Mouse (Mus musculus): ENCODE measurements around the gene Hist1h2be. TPM values are rescaled to one million over a fixed set of nuclear protein-coding genes. Genes with fewer than 3 reads are reported as not detected.
"Not testable (repeated sequence)": the region's sequence is repeated elsewhere in the genome, so short reads cannot be mapped to it uniquely, and the experiment has no call there.

The Hist1h2be gene
- polyA plus RNA-seq, 1 experiment = 1.8 TPM

DNA sequence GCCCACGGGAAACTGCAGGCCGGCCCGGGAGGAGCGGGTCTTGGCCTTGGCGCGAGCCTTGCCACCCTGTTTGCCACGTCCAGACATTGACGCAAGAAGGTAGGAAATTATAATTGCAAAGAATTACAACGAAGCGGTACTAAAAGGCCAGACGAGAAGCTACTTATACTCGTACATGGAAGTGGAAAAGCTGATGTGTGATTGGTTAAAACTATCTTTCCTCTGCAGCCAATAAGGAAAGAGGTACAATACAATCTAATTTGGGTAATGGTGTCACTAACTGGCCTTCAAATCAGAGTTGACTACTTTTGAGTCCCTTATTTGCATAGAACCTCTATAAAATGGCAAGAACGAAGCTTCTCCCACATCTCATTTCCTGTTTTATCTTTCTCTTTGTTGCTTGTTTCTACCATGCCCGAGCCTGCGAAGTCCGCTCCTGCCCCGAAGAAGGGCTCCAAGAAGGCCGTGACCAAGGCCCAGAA is 49.9 kb downstream of the Hist1h2be start, which contains the start of the genes Hist1h2ae and Hist1h2bg:
TSS of gene Hist1h2ae (minus strand) at position 199 of the 482 bp plus-strand sequence.
TSS of gene Hist1h2bg (plus strand) at position 375 of the 482 bp plus-strand sequence.
- Histone ChIP-seq H3K27ac (ENCODE audit: insufficient read depth, low read depth, low read length) (peak within 1 kb of the TSS; percentile 90), H3K27me3 (ENCODE audit: control insufficient read depth, insufficient read depth, low read length) (no peaks in the 10 kb centered on the region), H3K36me3 (ENCODE audit: control insufficient read depth, insufficient read depth, low read length) (no peaks in the 10 kb centered on the region), H3K4me3 (ENCODE audit: low read depth, low read length) (peak within 1 kb of the TSS; percentile 69), H3K4me1 (ENCODE audit: control insufficient read depth, insufficient read depth, insufficient read length, low read length) (no peaks in the 10 kb centered on the region)
- 0% methylated on average over 18 of the region's 18 CpGs for WGBS
- TF ChIP-seq POLR2A (IDR thresholded peaks at IDR 0.05; ENCODE audit: low read depth, low read length) (no peak; the same call in 1 of the 2 replicates), CTCF (IDR thresholded peaks at IDR 0.05; ENCODE audit: extremely low read depth, insufficient read length, insufficient replicate concordance, low read depth, low read length) (no peak)

DNA sequence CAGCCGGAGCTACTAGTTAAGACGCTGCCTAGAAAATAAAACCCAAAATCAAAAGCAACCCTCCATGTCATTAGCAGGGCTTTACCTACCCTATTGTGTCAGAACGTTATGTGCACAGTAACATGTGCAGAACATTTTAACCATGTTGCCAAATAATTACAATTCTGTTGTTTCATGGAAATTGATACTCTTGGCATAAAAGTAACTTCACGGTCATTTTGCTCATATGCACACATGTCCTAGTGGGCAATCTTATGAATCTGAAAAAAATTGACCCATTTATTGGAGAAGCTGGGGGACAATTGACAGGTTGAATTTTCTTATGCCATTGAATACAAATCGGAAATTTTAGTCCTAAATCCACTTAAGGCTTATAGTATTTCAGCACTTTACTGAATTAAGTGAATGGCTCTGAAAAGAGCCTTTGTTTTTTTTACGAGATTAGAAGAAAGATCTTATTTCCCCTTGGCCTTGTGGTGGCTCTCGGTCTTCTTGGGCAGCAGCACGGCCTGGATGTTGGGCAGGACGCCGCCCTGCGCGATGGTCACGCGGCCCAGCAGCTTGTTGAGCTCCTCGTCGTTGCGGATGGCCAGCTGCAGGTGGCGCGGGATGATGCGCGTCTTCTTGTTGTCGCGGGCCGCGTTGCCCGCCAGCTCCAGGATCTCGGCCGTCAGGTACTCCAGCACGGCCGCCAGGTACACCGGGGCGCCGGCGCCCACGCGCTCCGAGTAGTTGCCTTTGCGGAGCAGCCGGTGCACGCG is 50.5 kb downstream of the Hist1h2be start:
- H3K4me3 ChIP-seq (ENCODE audit: low read depth, low read length) = peak overlapping the region; percentile 69

DNA sequence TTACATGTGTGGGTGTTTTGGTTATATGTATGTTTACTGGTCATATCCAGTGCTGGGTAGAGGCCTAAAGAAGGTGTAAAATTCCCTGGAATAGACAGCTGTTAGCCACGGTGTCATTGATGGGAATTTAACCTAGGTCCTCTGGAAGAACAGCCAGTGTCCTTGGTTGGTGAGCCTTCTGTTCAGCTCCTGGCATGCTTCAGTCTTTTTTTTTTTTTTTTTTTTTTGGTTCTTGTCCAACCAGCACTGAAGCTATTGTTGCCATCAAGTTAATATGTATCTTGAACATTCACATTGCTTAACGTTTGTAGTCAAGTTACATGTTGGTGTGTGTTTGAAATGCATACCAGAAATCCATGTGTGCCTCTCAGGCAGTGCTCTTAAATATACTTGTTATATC is 56.4 kb downstream of the Hist1h2be start:
- Histone ChIP-seq H3K4me3 (ENCODE audit: low read depth, low read length) (no peak overlapping the region), H3K27ac (ENCODE audit: insufficient read depth, low read depth, low read length) (no peak overlapping the region), H3K4me1 (ENCODE audit: control insufficient read depth, insufficient read depth, insufficient read length, low read length) (peaks cover 2% of the 10 kb centered on the region; the same call in 1 of the 2 replicates), H3K36me3 (ENCODE audit: control insufficient read depth, insufficient read depth, low read length) (no peaks in the 10 kb centered on the region), H3K27me3 (ENCODE audit: control insufficient read depth, insufficient read depth, low read length) (no peaks in the 10 kb centered on the region)
- TF ChIP-seq CTCF (IDR thresholded peaks at IDR 0.05; ENCODE audit: extremely low read depth, insufficient read length, insufficient replicate concordance, low read depth, low read length) = no peak
- no peak for TF ChIP-seq POLR2A (IDR thresholded peaks at IDR 0.05; ENCODE audit: low read depth, low read length)
- 69% methylated on average over 2 of the region's 2 CpGs for WGBS

More for the DNA sequence above, 50.5 kb downstream of the Hist1h2be start:
- H3K27ac ChIP-seq (ENCODE audit: insufficient read depth, low read depth, low read length) = peak overlapping the region; percentile 85
- H3K36me3 ChIP-seq (ENCODE audit: control insufficient read depth, insufficient read depth, low read length); H3K4me1 ChIP-seq (ENCODE audit: control insufficient read depth, insufficient read depth, insufficient read length, low read length); H3K27me3 ChIP-seq (ENCODE audit: control insufficient read depth, insufficient read depth, low read length): not testable (repeated sequence)
- WGBS = under 1% methylated on average over 28 of the region's 41 CpGs

DNA sequence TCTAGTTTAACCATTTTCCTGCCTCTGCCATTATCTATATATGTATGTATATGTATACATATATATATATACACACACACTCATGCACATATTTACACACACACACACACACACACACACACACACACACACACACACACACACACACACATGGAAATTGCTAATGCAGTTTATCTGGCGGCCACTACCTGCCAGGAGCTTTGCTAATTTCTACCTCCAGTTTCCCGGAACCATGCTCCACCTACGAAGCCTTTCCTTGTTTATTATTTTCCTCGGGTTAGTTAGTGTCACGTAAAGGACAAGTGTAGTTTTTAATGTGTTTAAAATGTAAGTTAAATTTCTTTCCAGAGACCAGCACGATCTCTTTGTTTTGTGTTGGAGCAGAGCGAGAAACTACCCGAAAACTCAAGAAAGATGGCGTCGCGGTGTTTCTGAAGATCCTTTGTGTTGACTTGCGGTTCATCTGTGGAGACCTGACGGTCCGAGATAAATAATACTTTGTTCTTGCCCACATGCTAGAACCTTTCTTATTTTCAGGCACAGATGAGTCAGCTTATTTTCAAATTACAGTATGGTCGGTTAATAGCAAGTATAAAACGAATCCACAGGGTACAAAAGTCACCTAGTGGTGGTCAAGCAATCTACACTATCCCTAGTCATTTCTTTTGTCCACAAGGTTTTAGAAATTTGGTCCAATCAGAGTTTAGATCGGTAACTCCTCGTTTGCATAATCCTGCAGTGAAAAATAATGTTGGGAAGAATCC is 58.0 kb downstream of the Hist1h2be start:
- Histone ChIP-seq H3K4me3 (ENCODE audit: low read depth, low read length) (peak overlapping the region; percentile 39), H3K27me3 (ENCODE audit: control insufficient read depth, insufficient read depth, low read length) (no peaks in the 10 kb centered on the region), H3K4me1 (ENCODE audit: control insufficient read depth, insufficient read depth, insufficient read length, low read length) (peaks cover 2% of the 10 kb centered on the region; the same call in 1 of the 2 replicates), H3K36me3 (ENCODE audit: control insufficient read depth, insufficient read depth, low read length) (no peaks in the 10 kb centered on the region), H3K27ac (ENCODE audit: insufficient read depth, low read depth, low read length) (peak overlapping the region; percentile 93)
- TF ChIP-seq POLR2A (IDR thresholded peaks at IDR 0.05; ENCODE audit: low read depth, low read length) (no peak), CTCF (IDR thresholded peaks at IDR 0.05; ENCODE audit: extremely low read depth, insufficient read length, insufficient replicate concordance, low read depth, low read length) (no peak)
- under 1% methylated on average over 18 of the region's 18 CpGs for WGBS

DNA sequence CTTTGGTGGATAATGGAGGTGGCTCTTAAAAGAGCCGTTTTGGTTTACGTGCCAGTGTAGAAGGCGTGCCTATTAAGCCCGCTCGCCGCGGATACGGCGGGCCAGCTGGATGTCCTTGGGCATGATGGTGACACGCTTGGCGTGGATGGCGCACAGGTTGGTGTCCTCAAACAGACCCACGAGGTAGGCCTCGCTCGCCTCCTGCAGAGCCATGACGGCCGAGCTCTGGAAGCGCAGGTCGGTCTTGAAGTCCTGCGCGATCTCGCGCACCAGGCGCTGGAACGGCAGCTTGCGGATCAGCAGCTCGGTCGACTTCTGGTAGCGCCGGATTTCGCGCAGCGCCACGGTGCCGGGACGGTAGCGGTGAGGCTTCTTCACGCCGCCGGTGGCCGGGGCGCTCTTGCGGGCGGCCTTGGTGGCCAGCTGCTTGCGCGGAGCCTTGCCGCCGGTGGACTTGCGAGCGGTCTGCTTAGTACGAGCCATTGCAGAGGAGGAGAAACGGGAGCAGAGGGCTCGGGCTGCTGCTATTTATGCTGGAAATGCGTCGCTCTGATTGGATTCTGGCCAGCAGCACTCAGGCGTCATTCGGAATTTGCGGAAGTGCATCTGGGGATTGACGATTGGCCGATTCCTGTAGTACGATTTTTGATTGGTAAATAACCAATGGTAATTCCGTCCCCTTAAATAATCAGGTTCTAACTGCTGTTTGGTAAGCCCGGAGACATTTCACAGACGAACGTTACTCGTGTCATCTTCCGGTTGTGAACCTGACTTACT is 58.9 kb downstream of the Hist1h2be start, which contains the start of gene Hist1h3e:
TSS of gene Hist1h3e (minus strand) at position 487 of the 777 bp plus-strand sequence.
- not testable (repeated sequence) for H3K36me3 ChIP-seq (ENCODE audit: control insufficient read depth, insufficient read depth, low read length); H3K27me3 ChIP-seq (ENCODE audit: control insufficient read depth, insufficient read depth, low read length); H3K4me1 ChIP-seq (ENCODE audit: control insufficient read depth, insufficient read depth, insufficient read length, low read length)
- TF ChIP-seq POLR2A (IDR thresholded peaks at IDR 0.05; ENCODE audit: low read depth, low read length) = peak; percentile 97
- peak within 1 kb of the TSS; percentile 93 for H3K27ac ChIP-seq (ENCODE audit: insufficient read depth, low read depth, low read length)
- WGBS = under 1% methylated on average over 65 of the region's 67 CpGs
- H3K4me3 ChIP-seq (ENCODE audit: low read depth, low read length) = peak within 1 kb of the TSS; percentile 93

DNA sequence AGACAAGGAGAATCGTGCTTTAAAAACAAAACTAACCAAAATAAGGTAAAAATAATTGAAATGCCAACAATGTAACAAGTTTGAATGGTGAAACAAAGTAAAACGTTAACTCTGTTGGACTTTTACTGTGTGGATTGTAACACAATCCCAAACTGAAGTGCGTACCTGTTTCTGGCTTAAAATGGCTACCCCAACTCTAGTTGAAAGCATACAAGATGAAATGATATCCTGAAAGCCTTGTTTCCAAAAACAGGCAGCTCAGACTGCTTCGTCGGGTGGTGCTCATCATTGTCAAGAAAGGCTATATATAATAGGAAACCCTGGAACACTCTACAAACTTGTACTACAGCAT is 59.4 kb downstream of the Hist1h2be start:
- not testable (repeated sequence) for H3K27me3 ChIP-seq (ENCODE audit: control insufficient read depth, insufficient read depth, low read length); H3K36me3 ChIP-seq (ENCODE audit: control insufficient read depth, insufficient read depth, low read length); H3K4me1 ChIP-seq (ENCODE audit: control insufficient read depth, insufficient read depth, insufficient read length, low read length)
- WGBS = 0% methylated on average over 2 of the region's 5 CpGs
- peak overlapping the region; percentile 93; the same call in 1 of the 2 replicates for H3K4me3 ChIP-seq (ENCODE audit: low read depth, low read length)
- peak overlapping the region; percentile 93 for H3K27ac ChIP-seq (ENCODE audit: insufficient read depth, low read depth, low read length)

DNA sequence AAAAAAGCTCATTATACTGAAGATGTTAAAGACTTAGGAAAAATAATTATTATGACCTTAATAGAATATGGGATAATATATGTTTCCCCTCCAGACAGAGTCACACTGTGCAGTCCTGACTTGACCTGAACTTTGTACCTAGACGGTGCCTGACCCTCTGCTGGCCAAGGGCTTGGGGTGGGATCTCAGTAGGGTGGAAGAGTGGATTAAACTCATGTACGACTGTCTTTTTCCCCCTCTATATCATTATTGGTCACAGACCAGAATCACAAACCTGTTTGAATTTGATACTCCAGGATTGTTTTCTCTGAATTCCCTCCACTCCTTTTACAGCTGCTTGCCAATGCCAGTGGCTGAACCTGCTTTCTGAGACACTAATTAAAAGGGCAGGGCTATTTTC is 60.2 kb downstream of the Hist1h2be start:
- not testable (repeated sequence) for H3K4me3 ChIP-seq (ENCODE audit: low read depth, low read length); H3K36me3 ChIP-seq (ENCODE audit: control insufficient read depth, insufficient read depth, low read length); H3K4me1 ChIP-seq (ENCODE audit: control insufficient read depth, insufficient read depth, insufficient read length, low read length); H3K27me3 ChIP-seq (ENCODE audit: control insufficient read depth, insufficient read depth, low read length)
- H3K27ac ChIP-seq (ENCODE audit: insufficient read depth, low read depth, low read length) = 0 out of 2 replicates have a peak overlapping the region, but pooled peaks have one; percentile 1
- WGBS = 14% methylated on average over 2 of the region's 2 CpGs

Data from small intestine, adult 2 months (tissue).